Mouse (Mus musculus) splenic B cell, adult 2 months (primary cell): ENCODE measurements around the gene Zranb3.

Experiments used
- DNase-seq: peaks from one replicate; pipeline ENCODE4 v3.0.0-alpha.2; 2011; ENCODE audit warnings: low read depth, low spot score
- H3K27me3 ChIP-seq: 2 replicates; pipeline ENCODE4 v1.6.1; 2012; ENCODE audit warnings: mild to moderate bottlenecking, low read length, moderate library complexity, mixed read lengths; ENCODE audit not compliant: control insufficient read depth, poor library complexity, insufficient read depth, severe bottlenecking
- H3K36me3 ChIP-seq: 2 replicates; pipeline ENCODE4 v1.6.1; 2012; ENCODE audit warnings: mild to moderate bottlenecking, low read length, moderate library complexity, mixed read lengths; ENCODE audit not compliant: control insufficient read depth, poor library complexity, insufficient read depth, severe bottlenecking

The Zranb3 gene

GRCm38 (mm10) chr1:128076791-128077479 lies 25.9 kb downstream of the Zranb3 start:
- peak; percentile 67 for DNase-seq
- no peaks in the 10 kb centered on the region for H3K36me3 ChIP-seq

GRCm38 (mm10) chr1:128073051-128073450 lies 29.8 kb downstream of the Zranb3 start:
- no peaks in the 10 kb centered on the region for H3K27me3 ChIP-seq
- no peak for DNase-seq

More at GRCm38 (mm10) chr1:128076791-128077479, 25.9 kb downstream of the Zranb3 start:
- H3K27me3 ChIP-seq: no peaks in the 10 kb centered on the region

GRCm38 (mm10) chr1:128070003-128070402 lies 32.8 kb downstream of the Zranb3 start:
- Histone ChIP-seq H3K36me3 (no peaks in the 10 kb centered on the region), H3K27me3 (no peaks in the 10 kb centered on the region)
- no peak for DNase-seq

More at GRCm38 (mm10) chr1:128073051-128073450, 29.8 kb downstream of the Zranb3 start:
- H3K36me3 ChIP-seq: no peaks in the 10 kb centered on the region

- Histone ChIP-seq H3K27me3 (no peaks in the 10 kb centered on the region), H3K36me3 (no peaks in the 10 kb centered on the region)
- DNase-seq: no peak
Observed at GRCm38 (mm10) chr1:128068945-128069397, 33.9 kb downstream of the Zranb3 start.

- Histone ChIP-seq H3K27me3 (no peaks in the 10 kb centered on the region), H3K36me3 (no peaks in the 10 kb centered on the region)
- no peak for DNase-seq
Observed at GRCm38 (mm10) chr1:128064716-128065115, 38.1 kb downstream of the Zranb3 start.

- no peaks in the 10 kb centered on the region for H3K27me3 ChIP-seq
- H3K36me3 ChIP-seq: no peaks in the 10 kb centered on the region
- DNase-seq: no peak
Observed at GRCm38 (mm10) chr1:128062167-128062566, 40.7 kb downstream of the Zranb3 start.

GRCm38 (mm10) chr1:128061401-128061800 lies 41.4 kb downstream of the Zranb3 start:
- Histone ChIP-seq H3K27me3 (no peaks in the 10 kb centered on the region), H3K36me3 (no peaks in the 10 kb centered on the region)
- DNase-seq: no peak

GRCm38 (mm10) chr1:128060655-128061344 lies 42.0 kb downstream of the Zranb3 start:
- Histone ChIP-seq H3K27me3 (no peaks in the 10 kb centered on the region), H3K36me3 (no peaks in the 10 kb centered on the region)
- DNase-seq: no peak

GRCm38 (mm10) chr1:128058625-128059024 lies 44.2 kb downstream of the Zranb3 start:
- Histone ChIP-seq H3K36me3 (no peaks in the 10 kb centered on the region), H3K27me3 (no peaks in the 10 kb centered on the region)
- no peak for DNase-seq

GRCm38 (mm10) chr1:128057269-128057668 lies 45.6 kb downstream of the Zranb3 start:
- H3K36me3 ChIP-seq: no peaks in the 10 kb centered on the region
- DNase-seq: peak; percentile 17
- H3K27me3 ChIP-seq: no peaks in the 10 kb centered on the region

- DNase-seq: no peak
- no peaks in the 10 kb centered on the region for H3K27me3 ChIP-seq
- no peaks in the 10 kb centered on the region for H3K36me3 ChIP-seq
Observed at GRCm38 (mm10) chr1:128046920-128047319, 55.9 kb downstream of the Zranb3 start.

- Histone ChIP-seq H3K27me3 (no peaks in the 10 kb centered on the region), H3K36me3 (no peaks in the 10 kb centered on the region)
- no peak for DNase-seq
Observed at GRCm38 (mm10) chr1:128046455-128046854, 56.4 kb downstream of the Zranb3 start.

GRCm38 (mm10) chr1:128044181-128044580 lies 58.7 kb downstream of the Zranb3 start:
- Histone ChIP-seq H3K27me3 (no peaks in the 10 kb centered on the region), H3K36me3 (no peaks in the 10 kb centered on the region)
- DNase-seq: no peak

GRCm38 (mm10) chr1:128036296-128036695 lies 66.6 kb downstream of the Zranb3 start:
- H3K36me3 ChIP-seq: no peaks in the 10 kb centered on the region; the same call in 1 of the 2 replicates
- no peaks in the 10 kb centered on the region for H3K27me3 ChIP-seq
- no peak for DNase-seq

- no peaks in the 10 kb centered on the region for H3K27me3 ChIP-seq
- no peak for DNase-seq
- H3K36me3 ChIP-seq: no peaks in the 10 kb centered on the region; the same call in 1 of the 2 replicates
Observed at GRCm38 (mm10) chr1:128032123-128032522, 70.7 kb downstream of the Zranb3 start.
